Mouse (Mus musculus): ENCODE results near the gene Gbgt1. TPM values are rescaled to one million over a fixed set of nuclear protein-coding genes. Genes with fewer than 3 reads are reported as not detected.

Gene Gbgt1
- total and polyA plus RNA-seq, 2 experiments: 0.65 to 0.86 TPM

GRCm38 (mm10) chr2:28514489-28514888 is 17.8 kb downstream of the Gbgt1 start:
- Histone ChIP-seq H3K9ac (ENCODE audit: low read depth, low read length) (no peak overlapping the region), H3K27me3 (ENCODE audit: control insufficient read depth, insufficient read depth, low read length) (no peaks in the 10 kb centered on the region), H3K36me3 (ENCODE audit: control insufficient read depth, insufficient read depth, low read length) (no peaks in the 10 kb centered on the region), H3K27ac (replicated peaks; ENCODE audit: insufficient read depth, low read depth, low read length) (no peak overlapping the region), H3K79me2 (ENCODE audit: control insufficient read depth, insufficient read depth, low read length) (no peaks in the 10 kb centered on the region), H3K4me3 (ENCODE audit: insufficient read depth, low read depth, low read length) (no peak overlapping the region), H3K4me1 (ENCODE audit: control insufficient read depth, insufficient read depth, low read length) (peaks cover 4% of the 10 kb centered on the region)
- peak; percentile 83 for TF ChIP-seq CTCF (IDR thresholded peaks at IDR 0.05; ENCODE audit: low read depth, low read length)
- no peak for TF ChIP-seq POLR2A (IDR thresholded peaks at IDR 0.05; ENCODE audit: extremely low read depth, insufficient read depth, low read length)
- peak; percentile 25 for DNase-seq (ENCODE audit: extremely low read depth, low read depth, low spot score)
- WGBS: 17% methylated on average over 5 of the region's 5 CpGs

GRCm38 (mm10) chr2:28517206-28517909 is 20.7 kb downstream of the Gbgt1 start:
- Histone ChIP-seq H3K27me3 (ENCODE audit: control insufficient read depth, insufficient read depth, low read length) (no peaks in the 10 kb centered on the region), H3K27ac (replicated peaks; ENCODE audit: insufficient read depth, low read depth, low read length) (no peak overlapping the region), H3K4me1 (ENCODE audit: control insufficient read depth, insufficient read depth, low read length) (peaks cover 4% of the 10 kb centered on the region), H3K79me2 (ENCODE audit: control insufficient read depth, insufficient read depth, low read length) (no peaks in the 10 kb centered on the region), H3K36me3 (ENCODE audit: control insufficient read depth, insufficient read depth, low read length) (no peaks in the 10 kb centered on the region), H3K4me3 (ENCODE audit: insufficient read depth, low read depth, low read length) (no peak overlapping the region), H3K9ac (ENCODE audit: low read depth, low read length) (no peak overlapping the region)
- peak; percentile 84 for DNase-seq (ENCODE audit: extremely low read depth, low read depth, low spot score)
- TF ChIP-seq POLR2A (IDR thresholded peaks at IDR 0.05; ENCODE audit: extremely low read depth, insufficient read depth, low read length): no peak
- TF ChIP-seq CTCF (IDR thresholded peaks at IDR 0.05; ENCODE audit: low read depth, low read length): peak; percentile 96
- 22% methylated on average over 5 of the region's 5 CpGs for WGBS

- DNase-seq (ENCODE audit: extremely low read depth, low read depth, low spot score): no peak
- H3K4me3 ChIP-seq (ENCODE audit: insufficient read depth, low read depth, low read length): no peak overlapping the region
- no peaks in the 10 kb centered on the region for H3K79me2 ChIP-seq (ENCODE audit: control insufficient read depth, insufficient read depth, low read length)
- H3K27ac ChIP-seq (replicated peaks; ENCODE audit: insufficient read depth, low read depth, low read length): no peak overlapping the region
- peaks cover 4% of the 10 kb centered on the region for H3K4me1 ChIP-seq (ENCODE audit: control insufficient read depth, insufficient read depth, low read length)
- no peak overlapping the region for H3K9ac ChIP-seq (ENCODE audit: low read depth, low read length)
- 83% methylated on average over 2 of the region's 2 CpGs for WGBS
- no peak for TF ChIP-seq POLR2A (IDR thresholded peaks at IDR 0.05; ENCODE audit: extremely low read depth, insufficient read depth, low read length)
- TF ChIP-seq CTCF (IDR thresholded peaks at IDR 0.05; ENCODE audit: low read depth, low read length): no peak
- H3K27me3 ChIP-seq (ENCODE audit: control insufficient read depth, insufficient read depth, low read length): no peaks in the 10 kb centered on the region
- no peaks in the 10 kb centered on the region for H3K36me3 ChIP-seq (ENCODE audit: control insufficient read depth, insufficient read depth, low read length)
Measured at GRCm38 (mm10) chr2:28518231-28518630, 21.5 kb downstream of the Gbgt1 start.

DNA sequence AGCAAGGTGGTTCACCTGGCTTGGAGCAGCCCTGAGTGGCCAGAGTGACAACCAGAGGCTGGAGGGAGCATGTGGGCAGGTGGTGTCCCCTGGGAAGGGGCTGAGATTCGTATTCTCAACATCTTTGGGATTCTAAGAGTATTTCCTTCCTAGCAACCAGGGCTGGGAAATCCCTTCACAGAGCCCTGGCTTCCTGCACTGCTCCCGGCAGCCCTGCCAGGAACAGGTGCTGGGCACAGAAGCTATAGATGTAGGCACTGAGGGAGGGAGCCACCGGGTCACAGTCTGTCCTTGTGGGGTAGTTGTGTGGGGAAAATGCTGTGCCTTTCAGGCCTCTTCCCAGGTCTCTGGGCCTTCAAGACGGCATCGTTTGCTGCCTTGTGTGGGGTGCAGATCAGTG is 23.9 kb downstream of the Gbgt1 start:
- Histone ChIP-seq H3K79me2 (ENCODE audit: control insufficient read depth, insufficient read depth, low read length) (no peaks in the 10 kb centered on the region), H3K27ac (replicated peaks; ENCODE audit: insufficient read depth, low read depth, low read length) (no peak overlapping the region), H3K9ac (ENCODE audit: low read depth, low read length) (no peak overlapping the region), H3K36me3 (ENCODE audit: control insufficient read depth, insufficient read depth, low read length) (no peaks in the 10 kb centered on the region), H3K4me3 (ENCODE audit: insufficient read depth, low read depth, low read length) (no peak overlapping the region), H3K4me1 (ENCODE audit: control insufficient read depth, insufficient read depth, low read length) (no peaks in the 10 kb centered on the region; the same call in 1 of the 2 replicates), H3K27me3 (ENCODE audit: control insufficient read depth, insufficient read depth, low read length) (no peaks in the 10 kb centered on the region)
- 89% methylated on average over 5 of the region's 5 CpGs for WGBS
- DNase-seq (ENCODE audit: extremely low read depth, low read depth, low spot score): no peak
- TF ChIP-seq CTCF (IDR thresholded peaks at IDR 0.05; ENCODE audit: low read depth, low read length) (no peak), POLR2A (IDR thresholded peaks at IDR 0.05; ENCODE audit: extremely low read depth, insufficient read depth, low read length) (no peak)

DNA sequence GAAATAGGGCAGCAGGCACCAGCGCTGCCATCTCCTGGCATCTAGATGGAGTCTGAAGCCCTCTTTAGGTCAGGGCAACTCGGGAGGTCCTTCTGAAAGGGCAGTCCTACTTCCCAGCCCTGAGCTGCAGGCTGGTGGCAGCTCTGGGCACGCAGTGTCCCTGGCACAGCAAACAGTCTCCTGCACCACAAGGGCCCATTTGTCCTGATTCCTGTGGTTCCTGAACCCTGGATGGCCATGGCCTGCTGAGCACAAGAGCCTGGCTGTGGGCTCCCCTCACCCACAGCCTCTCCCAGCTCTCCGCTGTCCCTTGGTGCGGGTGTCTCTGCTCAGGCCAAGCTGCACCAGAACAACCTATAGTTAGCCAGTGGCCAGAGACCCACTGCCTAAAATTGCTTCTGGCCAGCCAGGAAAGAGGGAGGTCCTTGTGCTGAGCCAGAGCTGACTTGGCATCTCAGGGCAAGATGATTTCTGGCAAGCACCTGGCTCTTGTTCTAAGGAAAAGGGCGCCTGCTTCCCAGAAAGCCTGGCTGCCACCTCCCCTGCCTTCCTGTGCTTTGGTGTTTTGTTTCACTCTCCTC is 25.0 kb downstream of the Gbgt1 start:
- no peaks in the 10 kb centered on the region for H3K27me3 ChIP-seq (ENCODE audit: control insufficient read depth, insufficient read depth, low read length)
- no peak for TF ChIP-seq CTCF (IDR thresholded peaks at IDR 0.05; ENCODE audit: low read depth, low read length)
- no peak for TF ChIP-seq POLR2A (IDR thresholded peaks at IDR 0.05; ENCODE audit: extremely low read depth, insufficient read depth, low read length)
- H3K4me1 ChIP-seq (ENCODE audit: control insufficient read depth, insufficient read depth, low read length): no peaks in the 10 kb centered on the region; the same call in 1 of the 2 replicates
- no peaks in the 10 kb centered on the region for H3K79me2 ChIP-seq (ENCODE audit: control insufficient read depth, insufficient read depth, low read length)
- H3K36me3 ChIP-seq (ENCODE audit: control insufficient read depth, insufficient read depth, low read length): no peaks in the 10 kb centered on the region
- no peak overlapping the region for H3K9ac ChIP-seq (ENCODE audit: low read depth, low read length)
- no peak overlapping the region for H3K4me3 ChIP-seq (ENCODE audit: insufficient read depth, low read depth, low read length)
- DNase-seq (ENCODE audit: extremely low read depth, low read depth, low spot score): no peak
- no peak overlapping the region for H3K27ac ChIP-seq (replicated peaks; ENCODE audit: insufficient read depth, low read depth, low read length)
- WGBS: 88% methylated on average over 6 of the region's 6 CpGs

GRCm38 (mm10) chr2:28522166-28522565 is 25.5 kb downstream of the Gbgt1 start:
- H3K36me3 ChIP-seq (ENCODE audit: control insufficient read depth, insufficient read depth, low read length): no peaks in the 10 kb centered on the region
- no peak for TF ChIP-seq POLR2A (IDR thresholded peaks at IDR 0.05; ENCODE audit: extremely low read depth, insufficient read depth, low read length)
- no peak for TF ChIP-seq CTCF (IDR thresholded peaks at IDR 0.05; ENCODE audit: low read depth, low read length)
- no peaks in the 10 kb centered on the region for H3K27me3 ChIP-seq (ENCODE audit: control insufficient read depth, insufficient read depth, low read length)
- no peaks in the 10 kb centered on the region for H3K79me2 ChIP-seq (ENCODE audit: control insufficient read depth, insufficient read depth, low read length)
- H3K27ac ChIP-seq (replicated peaks; ENCODE audit: insufficient read depth, low read depth, low read length): no peak overlapping the region
- no peak overlapping the region for H3K4me3 ChIP-seq (ENCODE audit: insufficient read depth, low read depth, low read length)
- 43% methylated on average over 4 of the region's 4 CpGs for WGBS
- H3K4me1 ChIP-seq (ENCODE audit: control insufficient read depth, insufficient read depth, low read length): no peaks in the 10 kb centered on the region; the same call in 1 of the 2 replicates
- H3K9ac ChIP-seq (ENCODE audit: low read depth, low read length): no peak overlapping the region
- DNase-seq (ENCODE audit: extremely low read depth, low read depth, low spot score): no peak

All from liver, adult 2 months (tissue).